Mouse (Mus musculus) hindbrain, embryonic 12.5 days (tissue): ENCODE data around the gene Zfp92. TPM values are rescaled to one million over a fixed set of nuclear protein-coding genes. Genes with fewer than 3 reads are reported as not detected.

ENCODE experiments used
- ATAC-seq: fragments of 200-750 bp; cut with Nextera tagmentation; 2 replicates; pipeline ENCODE4 v1.8.0; 2017; ENCODE audit warnings: moderate TSS enrichment; ENCODE audit not compliant: low FRiP score
- H3K27ac ChIP-seq: fragments of 300-500 bp; sonication (generic); 2 replicates; pipeline ENCODE4 v1.5.1; 2016; ENCODE audit warnings: mild to moderate bottlenecking
- H3K27me3 ChIP-seq: fragments of 300-500 bp; sonication (generic); 2 replicates; pipeline ENCODE4 v1.6.1; 2016; ENCODE audit warnings: mild to moderate bottlenecking
- H3K36me3 ChIP-seq: fragments of 300-500 bp; sonication (generic); 2 replicates; pipeline ENCODE4 v1.6.1; 2016; ENCODE audit warnings: mild to moderate bottlenecking
- H3K4me1 ChIP-seq: fragments of 300-500 bp; sonication (generic); 2 replicates; pipeline ENCODE4 v1.6.1; 2016
- H3K4me2 ChIP-seq: fragments of 300-500 bp; sonication (generic); replicated peaks from 2 replicates; pipeline ENCODE4 v1.6.1; 2016; ENCODE audit warnings: mild to moderate bottlenecking
- H3K4me3 ChIP-seq: fragments of 300-500 bp; sonication (generic); 2 replicates; pipeline ENCODE4 v1.5.1; 2016; ENCODE audit warnings: mild to moderate bottlenecking
- H3K9ac ChIP-seq: fragments of 300-500 bp; sonication (generic); 2 replicates; pipeline ENCODE4 v1.6.1; 2016; ENCODE audit warnings: mild to moderate bottlenecking, moderate library complexity
- H3K9me3 ChIP-seq: fragments of 300-500 bp; sonication (generic); replicated peaks from 2 replicates; pipeline ENCODE4 v1.6.1; 2016; ENCODE audit warnings: mild to moderate bottlenecking
- WGBS: fragments of 180-500 bp; shearing (Covaris S2); methylation state at CpG from one replicate; pipeline ENCODE4 v1.1.7; 2016; 5-methylcytosine and 5-hydroxymethylcytosine counted together
- polyA plus RNA-seq: library from polyadenylated mRNA; unstranded; fragments of >200 nt; fragmentation: Nextera tagmentation; extraction: Ambion mirVana; gene quantifications from 2 replicates; pipeline ENCODE4 v1.2.1, GENCODE M21; 2016

Zfp92 gene
- polyA plus RNA-seq, 1 experiment from 2014 or later: 0.23 TPM

DNA sequence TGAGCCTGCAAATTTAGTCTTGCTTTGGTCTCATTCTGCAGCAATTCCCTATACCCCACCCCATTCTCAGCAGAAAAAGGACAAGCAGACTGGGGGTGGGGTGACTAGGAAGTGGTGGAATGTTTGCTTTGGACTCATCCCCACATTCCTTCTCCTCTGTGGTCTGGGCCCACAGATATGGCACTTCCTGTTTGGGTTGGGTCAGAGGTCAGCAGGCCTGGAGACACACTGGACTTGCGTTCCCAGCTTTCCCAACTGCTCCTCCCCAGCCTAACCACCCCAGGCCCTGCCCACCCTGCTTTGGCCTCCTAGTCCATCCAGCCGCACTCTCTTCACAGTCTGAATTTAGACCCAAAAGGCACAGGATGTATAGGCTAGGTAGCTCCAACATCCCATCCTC, 65.7 kb downstream of the Zfp92 start:
- Histone ChIP-seq H3K4me3 (no peak overlapping the region), H3K27me3 (no peaks in the 10 kb centered on the region; the same call in 1 of the 2 replicates), H3K9ac (no peak overlapping the region)

DNA sequence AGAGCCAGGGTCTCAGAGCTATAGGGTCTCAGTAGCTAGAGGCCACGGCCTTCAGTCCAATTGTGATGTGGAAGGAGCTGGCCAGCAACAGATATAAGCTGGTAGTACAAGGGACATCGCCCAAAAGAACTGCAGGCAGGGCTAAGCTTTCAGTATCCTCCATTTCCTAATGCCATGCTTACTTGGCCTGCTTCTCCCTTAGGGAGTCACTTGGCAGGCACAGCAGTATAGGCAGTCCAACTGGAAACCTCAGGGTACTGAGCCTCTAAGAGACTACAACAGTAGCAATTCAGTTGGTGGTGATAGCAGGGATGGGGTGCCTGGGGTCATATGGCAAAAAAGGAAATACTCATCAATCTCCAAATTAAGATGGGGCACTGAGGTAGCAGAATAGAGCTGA, 66.6 kb downstream of the Zfp92 start:
- Histone ChIP-seq H3K4me3 (no peak overlapping the region), H3K27ac (no peak overlapping the region), H3K9me3 (no peaks in the 10 kb centered on the region), H3K4me2 (no peak overlapping the region), H3K27me3 (no peaks in the 10 kb centered on the region; the same call in 1 of the 2 replicates), H3K4me1 (0 out of 2 replicates have a peak, but pooled peaks cover 2% of the 10 kb centered on the region), H3K9ac (no peak overlapping the region), H3K36me3 (no peaks in the 10 kb centered on the region)
- 72% methylated on average over 2 of the region's 2 CpGs for whole genome bisulfite sequencing
- ATAC-seq: no peak

More for the DNA sequence above, 65.7 kb downstream of the Zfp92 start:
- Histone ChIP-seq H3K4me2 (no peak overlapping the region), H3K27ac (no peak overlapping the region), H3K9me3 (no peaks in the 10 kb centered on the region), H3K4me1 (0 out of 2 replicates have a peak, but pooled peaks cover 2% of the 10 kb centered on the region), H3K36me3 (no peaks in the 10 kb centered on the region)
- no peak for ATAC-seq
- WGBS: 62% methylated on average over 2 of the region's 2 CpGs

Other genes starting within 250 kb of the Zfp92 start
- gene Spin2d, start 234.1 kb upstream of the Zfp92 start, polyA plus RNA-seq: not detected in 2 replicates
- gene Xlr3b, start 218.9 kb upstream of the Zfp92 start, polyA plus RNA-seq: 18.8 and 20.3 TPM in 2 replicates
- gene Xlr4b, start 196.8 kb upstream of the Zfp92 start, polyA plus RNA-seq: 0.63 and 1.2 TPM in 2 replicates
- gene F8a, start 182.8 kb upstream of the Zfp92 start, polyA plus RNA-seq: 25.0 and 26.1 TPM in 2 replicates
- 0.81 TPM in 1 of 2 replicates, not detected in the other for gene Xlr4c, start 168.0 kb upstream of the Zfp92 start, polyA plus RNA-seq
- gene Xlr3c, start 145.7 kb upstream of the Zfp92 start, polyA plus RNA-seq: 0.35 and 0.43 TPM in 2 replicates
- not detected in 2 replicates for gene Xlr5a, start 118.1 kb upstream of the Zfp92 start, polyA plus RNA-seq
- gene Xlr5c, start 118.1 kb upstream of the Zfp92 start, polyA plus RNA-seq: not detected in 2 replicates
- gene Gm45015, start 74.3 kb upstream of the Zfp92 start, polyA plus RNA-seq: not detected in 2 replicates
- gene Zfp275, start 68.5 kb upstream of the Zfp92 start, polyA plus RNA-seq: 19.0 and 20.7 TPM in 2 replicates
- gene Gm18336, start 12.4 kb upstream of the Zfp92 start, polyA plus RNA-seq: not detected in 2 replicates
- not detected in 2 replicates for gene Trex2, start 24.2 kb downstream of the Zfp92 start, polyA plus RNA-seq
- 65.1 and 69.3 TPM in 2 replicates for gene Haus7, start 47.9 kb downstream of the Zfp92 start, polyA plus RNA-seq
- 43.9 and 49.2 TPM in 2 replicates for gene Bgn, start 72.5 kb downstream of the Zfp92 start, polyA plus RNA-seq
- 1.6 and 1.7 TPM in 2 replicates for gene Atp2b3, start 92.0 kb downstream of the Zfp92 start, polyA plus RNA-seq
- gene Dusp9, start 228.3 kb downstream of the Zfp92 start, polyA plus RNA-seq: 7.8 TPM in 2 replicates
- gene Pnck, start 249.0 kb downstream of the Zfp92 start, polyA plus RNA-seq: 31.3 and 34.8 TPM in 2 replicates